Mouse (Mus musculus) right cerebral cortex, postnatal 4 days (tissue): Measurements from ENCODE around the gene Tnfrsf12a.

Experiments used
- DNase-seq: peaks from one replicate; pipeline ENCODE4 v3.0.0-alpha.2; 2022

Gene Tnfrsf12a

DNA sequence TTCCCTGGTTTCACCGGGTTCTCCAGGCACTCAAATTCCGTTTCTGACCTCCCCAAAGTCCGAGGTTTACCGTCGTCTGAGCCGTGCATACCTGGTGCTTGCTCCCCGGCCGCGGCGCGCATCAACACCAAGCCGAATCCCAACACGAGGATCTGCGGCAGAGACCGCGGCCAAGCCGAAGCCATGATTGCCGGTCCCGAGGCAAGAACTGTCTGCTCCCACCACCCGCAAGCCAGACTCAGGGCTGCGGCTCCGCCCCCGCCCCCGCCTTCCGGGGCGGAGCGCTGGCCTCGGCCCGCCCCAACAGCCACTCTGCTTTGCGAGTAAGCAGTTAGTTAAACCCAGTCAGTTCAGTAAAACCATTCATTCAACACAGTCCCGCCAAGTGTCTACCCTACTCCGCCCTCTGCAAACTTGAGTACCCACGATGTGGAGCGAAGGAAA, at the start of gene Tnfrsf12a:
TSS of gene Tnfrsf12a (minus strand) at position 233 of the 444 bp plus-strand sequence.
- DNase-seq: peak; percentile 71

DNA sequence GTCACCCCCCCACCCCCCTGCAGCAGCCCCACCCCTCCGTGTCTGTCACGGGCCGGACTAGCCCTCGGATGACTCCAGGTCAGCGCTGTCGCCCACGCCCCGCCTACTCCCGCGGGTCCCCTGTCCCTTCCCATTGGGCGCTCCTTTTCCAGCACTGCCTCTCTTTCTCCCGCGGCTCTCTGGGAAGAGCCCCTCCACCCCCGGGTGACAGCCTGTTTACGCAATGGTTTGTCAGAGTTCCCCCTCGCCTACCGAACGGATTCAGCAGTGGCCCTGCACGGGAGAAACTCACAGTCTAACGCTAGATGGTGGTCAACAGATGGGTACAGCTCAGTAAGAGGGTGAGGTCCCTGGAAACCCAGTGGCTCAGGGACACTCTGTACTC, 49.5 kb upstream of the Tnfrsf12a start:
- DNase-seq: peak; percentile 64

DNA sequence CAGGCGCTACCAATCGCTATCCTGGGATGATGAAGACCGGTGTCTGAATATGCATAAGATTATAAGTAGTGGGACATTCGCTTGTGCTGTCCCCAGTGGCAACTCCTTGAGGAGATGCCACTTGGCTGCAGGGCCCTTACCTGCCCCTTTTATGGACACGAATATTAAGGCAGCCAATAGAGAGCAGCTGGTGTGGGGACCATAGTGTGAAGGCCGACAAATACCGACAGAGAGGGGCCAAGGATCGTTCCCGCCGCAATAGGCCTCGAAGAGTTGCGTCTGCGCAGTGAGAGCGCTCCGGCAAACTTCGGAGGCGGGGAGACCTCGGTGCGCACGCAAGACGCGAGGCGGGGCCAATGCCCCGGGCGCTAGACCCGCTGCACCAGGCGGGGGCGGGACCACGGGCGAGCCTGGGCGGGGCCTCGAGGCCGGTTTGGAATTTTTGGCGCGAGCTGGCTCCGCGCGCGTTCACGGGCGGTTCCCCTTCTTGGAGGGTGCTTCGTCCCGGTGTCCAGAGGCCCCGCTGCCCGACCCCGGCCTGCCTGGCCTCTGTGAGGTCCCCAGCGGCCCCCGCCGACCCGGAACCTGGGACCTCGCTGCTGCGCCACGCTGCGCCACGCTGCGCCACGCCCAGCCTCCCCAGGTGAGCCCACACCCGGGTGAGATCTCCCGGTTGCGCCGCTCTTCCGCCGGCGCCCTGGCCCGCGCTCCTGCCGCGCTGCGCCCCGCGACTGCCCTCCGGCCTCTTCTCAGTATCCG, 48.9 kb upstream of the Tnfrsf12a start, which contains the start of gene Pkmyt1:
TSS of gene Pkmyt1 (plus strand) at position 338 of the 759 bp plus-strand sequence.
- DNase-seq: peak; percentile 94

DNA sequence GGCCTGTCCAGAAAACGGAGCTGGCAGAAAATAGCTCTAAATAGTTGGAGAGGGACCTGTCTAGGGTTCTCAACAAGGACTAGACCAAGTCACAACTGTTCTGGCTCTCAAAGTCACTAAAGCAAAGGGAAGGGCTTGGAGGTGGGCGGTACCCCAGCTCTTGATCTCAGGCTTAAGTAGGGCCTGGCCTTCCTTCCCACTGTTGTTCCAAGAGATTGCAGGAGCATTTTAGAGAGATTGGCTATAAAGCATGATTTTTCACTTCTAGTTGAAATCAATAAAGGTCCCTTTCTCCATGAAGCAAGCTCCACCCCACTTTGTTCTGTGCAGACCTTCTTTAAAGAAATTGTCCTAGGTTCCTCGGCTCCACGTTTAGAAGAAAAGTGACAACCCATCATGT, 48.2 kb upstream of the Tnfrsf12a start:
- no peak for DNase-seq

DNA sequence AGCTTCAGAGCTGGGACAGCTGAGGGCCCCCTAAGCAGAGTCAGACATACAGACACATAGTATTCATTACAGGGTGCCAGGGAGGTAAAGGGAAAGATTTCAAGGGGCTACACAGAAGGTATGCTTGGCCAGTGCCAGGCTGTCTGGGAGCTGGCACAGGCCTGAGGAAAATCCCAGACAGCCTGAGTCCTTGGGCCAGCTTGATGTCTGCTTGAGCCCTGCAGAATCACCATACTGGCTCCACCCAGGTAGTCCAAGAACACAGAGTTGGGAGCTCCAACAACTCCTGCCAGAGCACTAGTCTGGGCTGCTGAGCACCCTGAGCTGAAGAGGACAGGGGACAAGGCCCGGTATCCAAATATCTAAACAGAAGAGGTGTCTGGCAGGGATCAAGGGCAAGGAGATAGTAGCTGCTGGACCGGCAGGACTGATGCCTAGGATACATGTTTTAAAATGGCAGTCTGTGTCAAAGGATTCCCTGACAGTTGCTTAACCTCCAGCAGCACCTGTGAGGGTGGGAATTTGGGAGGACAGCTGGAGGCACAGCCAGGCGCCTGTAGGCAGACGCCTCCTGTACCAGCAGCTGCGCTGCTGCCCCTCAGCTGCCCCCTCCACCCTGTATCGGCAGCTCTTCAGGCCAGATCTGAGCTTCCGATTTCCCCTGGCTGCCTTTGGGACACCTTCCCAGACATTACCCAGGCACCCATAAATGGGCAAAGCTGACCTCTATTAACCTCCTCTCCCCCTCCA, 45.3 kb upstream of the Tnfrsf12a start, which contains the start of gene 1520401A03Rik:
TSS of gene 1520401A03Rik (minus strand) at position 408 of the 750 bp plus-strand sequence.
- DNase-seq: no peak

DNA sequence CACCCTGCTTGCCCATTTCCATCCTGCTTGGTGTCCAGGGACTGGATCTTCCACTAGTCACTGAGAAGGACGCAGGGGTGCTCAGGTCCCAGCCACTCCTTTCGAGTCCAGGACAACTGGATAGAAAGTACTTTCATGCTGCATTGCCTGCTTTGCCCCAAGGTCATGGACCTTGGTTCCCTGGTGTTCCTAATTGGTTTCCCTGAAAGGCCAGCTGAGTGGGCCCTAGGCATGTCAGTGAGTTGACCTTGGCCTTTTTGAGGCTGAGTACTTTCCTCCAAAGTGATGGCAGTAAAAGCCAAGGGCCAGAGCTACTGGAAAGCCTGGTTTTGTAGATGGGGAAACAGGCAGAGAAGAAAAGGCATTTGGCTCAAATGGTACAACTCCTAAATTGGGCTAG, 44.6 kb upstream of the Tnfrsf12a start:
- no peak for DNase-seq

DNA sequence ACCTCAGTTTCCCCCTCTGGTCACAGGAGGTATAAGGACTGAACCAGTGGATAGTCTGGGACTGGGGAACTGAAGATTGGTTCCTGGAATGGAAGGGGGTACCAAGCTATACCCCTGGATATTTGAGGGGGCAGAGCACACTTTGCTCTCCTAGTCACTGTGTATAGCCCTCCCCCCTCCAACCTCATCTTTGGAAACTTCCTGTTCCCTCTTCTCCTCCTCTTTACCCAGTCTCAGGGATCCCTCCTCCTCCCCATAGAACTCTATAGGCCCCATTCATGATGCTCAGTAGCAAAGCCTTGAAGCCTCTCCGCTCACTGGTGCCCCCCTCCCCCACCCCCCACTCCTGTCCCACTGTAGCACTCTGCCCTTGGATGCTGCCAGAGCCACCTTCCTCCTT, 42.2 kb upstream of the Tnfrsf12a start:
- DNase-seq: no peak

DNA sequence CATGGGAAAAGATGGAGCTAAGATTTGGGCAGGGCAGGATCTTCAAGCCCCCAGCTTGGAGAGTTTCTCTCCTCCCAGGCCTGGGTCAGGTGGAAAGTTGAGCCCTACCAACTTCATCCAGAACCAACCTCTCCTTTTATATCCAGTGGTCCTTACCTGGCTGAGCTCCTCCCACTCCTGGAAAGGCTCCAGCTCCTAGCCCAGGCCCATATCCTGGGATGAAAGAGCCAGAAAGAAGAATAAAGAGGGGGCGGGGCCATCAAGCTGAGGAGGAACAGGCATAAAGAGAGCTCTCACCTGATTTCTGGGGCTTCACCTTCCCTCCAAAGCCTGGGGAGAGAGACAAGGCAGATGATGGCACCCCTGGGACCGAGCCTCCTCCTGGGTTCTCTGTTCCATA, 39.7 kb upstream of the Tnfrsf12a start:
- DNase-seq: no peak

DNA sequence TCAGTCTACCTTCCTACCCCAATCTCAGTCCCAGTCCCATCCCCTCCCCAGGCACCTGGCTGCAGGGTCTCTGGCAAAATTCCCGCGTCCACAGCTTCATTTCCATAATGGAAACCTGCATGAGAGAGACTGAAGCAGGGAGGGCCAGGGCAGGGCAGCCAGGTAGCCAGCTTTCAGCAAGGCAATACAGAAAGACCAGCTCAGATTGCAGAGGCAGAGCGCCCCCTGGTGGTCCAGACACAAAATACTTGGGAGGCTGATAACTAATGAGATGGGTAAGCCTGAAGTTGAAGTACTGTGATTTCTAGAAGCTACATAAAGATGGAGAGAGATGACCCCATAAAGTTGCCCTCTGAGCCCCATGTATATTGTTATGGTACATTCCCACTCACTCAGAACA, 28.9 kb upstream of the Tnfrsf12a start:
- DNase-seq: peak; percentile 86

DNA sequence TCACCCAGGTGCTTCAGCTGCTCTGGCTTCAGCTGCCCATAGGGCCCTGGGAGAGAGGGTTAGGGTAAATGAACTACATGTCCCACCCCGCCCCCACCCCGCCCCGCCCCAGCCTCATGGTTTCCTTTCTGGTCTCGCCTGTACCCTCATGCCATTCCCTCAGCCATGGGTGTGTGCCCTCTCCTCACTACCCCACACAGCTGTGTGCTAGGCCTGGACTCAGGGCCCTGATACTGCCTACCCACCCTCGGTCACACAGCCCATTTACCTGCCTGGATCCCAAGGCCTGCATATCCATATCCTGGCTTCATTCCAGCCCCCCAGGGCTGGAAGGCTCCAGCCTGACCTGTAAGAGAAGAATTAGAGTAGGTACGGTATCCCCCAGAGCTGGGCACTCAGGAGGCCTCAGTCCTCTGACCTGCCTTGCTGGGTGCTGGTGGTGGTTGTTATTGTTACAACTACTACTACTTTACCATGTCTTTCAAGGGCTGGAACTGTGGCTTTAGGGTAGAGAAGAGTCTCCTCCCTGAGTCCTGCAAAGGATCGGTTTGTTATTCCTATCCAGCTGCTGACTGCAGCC, 28.3 kb upstream of the Tnfrsf12a start:
- no peak for DNase-seq

DNA sequence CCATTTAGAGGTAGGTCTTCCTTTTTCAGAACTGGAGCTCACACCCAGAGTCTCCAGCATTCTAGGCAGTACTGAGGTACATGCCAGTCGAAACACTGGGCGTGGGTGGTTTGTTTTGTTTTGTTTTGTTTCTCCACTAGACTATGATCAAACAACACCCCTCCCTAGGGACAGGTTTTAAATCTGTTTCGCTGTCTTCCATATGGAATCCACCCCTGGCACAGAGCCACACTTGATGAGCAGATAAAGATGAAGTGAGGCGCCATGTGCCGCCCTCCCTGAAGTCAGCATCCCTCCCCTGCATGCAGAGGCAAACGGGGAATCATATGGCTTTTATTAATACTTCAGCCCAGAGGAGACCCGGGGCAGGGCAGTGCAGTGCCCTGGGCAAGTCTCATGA, 27.5 kb upstream of the Tnfrsf12a start:
- peak; percentile 27 for DNase-seq

DNA sequence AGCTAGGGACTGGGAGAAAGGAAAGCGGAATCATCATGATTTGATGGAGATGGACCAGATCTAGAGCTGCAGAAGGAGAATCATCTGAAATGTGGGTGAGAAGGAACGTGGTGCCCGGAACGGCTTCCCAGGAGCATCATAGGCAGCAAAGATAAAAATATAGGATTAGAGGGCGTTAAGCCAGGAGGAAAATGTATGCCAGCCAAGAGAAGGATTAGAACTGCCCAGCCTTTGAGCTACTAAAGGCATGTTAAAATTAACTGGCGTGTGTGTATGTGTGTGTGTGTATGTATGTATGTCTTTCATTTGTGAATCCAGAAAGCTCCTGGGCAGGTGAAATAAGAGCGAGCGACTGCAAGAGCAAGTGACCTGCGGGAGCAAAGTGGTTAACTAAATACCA, 26.0 kb upstream of the Tnfrsf12a start:
- DNase-seq: no peak

DNA sequence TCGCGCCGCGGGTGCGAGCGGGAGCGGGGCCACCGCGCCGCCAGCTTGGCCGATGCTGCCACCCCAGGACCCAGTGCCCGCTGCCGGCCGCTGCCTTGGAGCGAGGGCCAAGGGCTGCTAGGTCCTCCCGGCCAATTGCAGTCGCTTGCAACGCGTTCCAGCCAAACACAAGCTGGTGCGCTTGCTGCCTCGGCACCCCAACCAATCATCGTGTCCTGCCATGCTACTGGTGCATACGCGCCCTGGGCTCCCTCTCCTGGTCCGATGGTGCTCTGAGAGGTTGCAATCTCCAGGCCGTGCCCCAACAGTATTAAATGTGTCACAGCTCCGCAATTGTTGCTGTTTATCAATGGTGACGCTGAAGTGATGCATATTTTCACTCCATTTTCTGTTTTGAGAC, 22.8 kb upstream of the Tnfrsf12a start:
- peak; percentile 85 for DNase-seq

DNA sequence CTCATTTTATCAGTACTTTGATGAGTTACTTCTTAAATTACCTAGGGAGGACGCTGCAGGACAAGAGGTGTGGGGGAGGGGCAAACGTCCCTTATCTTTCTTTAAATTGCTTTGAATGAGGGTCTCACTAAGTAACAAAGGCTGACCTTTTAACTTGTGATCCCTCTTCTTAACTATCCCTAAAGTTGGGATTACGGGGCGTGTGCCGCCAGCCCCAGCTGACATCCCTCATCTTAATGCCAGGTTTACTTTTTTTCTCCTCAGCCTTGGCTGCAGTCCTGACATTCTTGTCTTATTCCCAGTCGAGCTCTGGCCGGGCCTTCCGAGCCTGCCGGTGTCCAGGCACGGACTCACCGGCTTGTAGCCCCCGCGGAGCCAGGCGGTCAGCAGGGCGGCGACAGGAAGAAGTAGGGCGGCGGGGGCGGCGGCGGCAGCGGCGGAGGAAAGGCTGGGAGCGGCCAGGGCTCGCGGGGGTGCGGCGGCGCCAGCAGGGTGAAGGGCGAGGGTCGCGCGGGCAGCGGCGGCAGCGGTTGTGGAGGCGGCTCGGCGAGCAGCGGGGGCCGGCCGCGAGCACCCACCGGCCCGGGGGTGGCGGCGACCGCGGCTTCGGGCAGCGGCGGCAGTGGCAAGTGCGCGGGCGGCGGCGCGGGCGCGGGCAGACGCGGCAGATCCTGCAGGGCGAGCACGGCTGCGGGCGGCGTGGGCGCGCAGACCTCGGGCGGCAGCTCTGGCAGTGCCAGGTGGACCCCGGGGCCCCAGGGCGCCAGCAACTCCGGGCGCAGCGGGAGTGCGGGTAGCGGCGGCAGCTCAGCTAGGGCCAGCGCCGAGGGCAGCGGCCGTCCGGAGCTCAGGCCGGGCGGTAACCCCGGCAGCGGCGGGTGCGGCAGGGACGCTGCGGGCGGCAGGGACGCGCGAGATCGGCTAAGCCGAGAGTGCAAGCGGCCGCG, 22.1 kb upstream of the Tnfrsf12a start:
- DNase-seq: peak; percentile 40

DNA sequence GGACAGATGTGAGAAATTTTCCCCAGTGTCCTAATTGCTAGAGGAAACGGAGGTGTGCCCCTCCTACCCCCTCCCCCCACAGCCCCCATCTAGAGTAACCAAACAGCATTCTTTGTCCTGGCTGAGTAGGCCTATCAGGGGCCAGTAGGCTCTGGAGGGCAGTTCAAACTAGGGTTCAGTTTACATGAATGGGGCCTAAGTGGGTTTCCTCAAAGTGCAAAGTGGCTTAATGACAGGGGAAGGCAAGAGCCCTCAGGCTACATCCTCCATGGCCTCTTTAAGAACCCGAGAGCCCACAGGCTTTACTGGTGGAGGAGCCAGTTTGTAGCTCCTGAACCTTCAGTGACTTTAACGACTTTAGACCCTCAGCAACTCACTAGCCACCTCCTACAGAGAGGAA, 18.5 kb upstream of the Tnfrsf12a start:
- no peak for DNase-seq

DNA sequence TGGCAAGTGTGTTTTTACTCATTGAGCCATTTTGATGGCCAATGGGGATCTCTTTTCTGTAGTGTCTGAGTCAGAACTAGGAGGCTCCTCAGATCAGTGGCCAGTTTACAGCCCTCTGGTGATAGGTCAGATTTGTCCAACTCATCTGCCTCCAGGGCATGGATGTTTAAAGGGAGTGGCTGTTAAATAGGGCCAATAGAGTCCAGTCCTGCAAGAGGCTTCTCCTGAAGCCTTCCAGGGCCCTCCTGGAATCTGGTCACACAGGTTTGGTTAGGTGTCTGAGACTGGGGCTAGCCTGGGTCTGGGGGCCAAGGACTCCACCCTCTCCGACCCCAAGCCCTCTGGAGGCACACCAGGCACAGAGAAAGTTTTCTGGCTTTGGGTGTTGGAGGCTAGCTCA, 17.2 kb upstream of the Tnfrsf12a start:
- no peak for DNase-seq

DNA sequence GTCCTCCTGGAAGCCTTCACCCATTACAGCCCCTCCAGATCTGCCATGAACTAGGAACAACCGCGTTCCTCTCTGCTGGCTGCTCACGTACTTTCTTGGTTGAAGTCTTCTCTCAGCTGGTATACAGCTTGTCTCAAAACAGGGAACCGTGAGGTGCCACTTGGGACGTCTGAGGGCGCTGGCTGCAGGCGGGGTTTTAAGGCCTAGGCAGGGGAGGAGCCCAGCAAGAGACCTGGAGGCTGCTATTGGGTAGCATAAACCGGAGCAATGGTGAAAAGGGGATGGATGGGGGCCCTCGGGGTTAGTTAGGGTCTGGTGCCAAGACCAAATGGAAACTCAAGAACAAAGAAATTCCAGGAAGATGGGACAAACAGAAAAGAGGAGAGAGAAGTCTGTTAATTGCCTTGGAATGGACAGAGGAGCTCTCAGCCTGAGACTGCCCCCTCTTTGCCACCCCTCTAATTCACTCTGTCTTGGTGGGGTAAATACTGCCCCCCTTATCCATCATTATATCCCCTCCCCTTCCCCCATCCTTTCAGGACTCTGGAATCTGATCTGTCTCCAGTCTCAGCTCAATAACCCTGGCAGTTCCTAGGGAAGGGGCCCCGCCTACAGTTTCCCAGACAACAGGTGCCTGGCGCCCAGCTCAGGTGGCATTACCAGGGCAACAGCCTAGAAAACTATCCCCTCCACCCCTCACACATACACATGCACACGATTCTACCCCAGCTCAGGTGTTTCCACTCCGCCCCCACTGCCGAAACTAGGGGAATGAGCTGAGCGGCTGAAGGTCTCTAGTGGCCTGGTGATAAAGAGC, 6.8 kb upstream of the Tnfrsf12a start, which contains the start of gene Cldn9:
TSS of gene Cldn9 (minus strand) at position 171 of the 817 bp plus-strand sequence.
- DNase-seq: no peak

DNA sequence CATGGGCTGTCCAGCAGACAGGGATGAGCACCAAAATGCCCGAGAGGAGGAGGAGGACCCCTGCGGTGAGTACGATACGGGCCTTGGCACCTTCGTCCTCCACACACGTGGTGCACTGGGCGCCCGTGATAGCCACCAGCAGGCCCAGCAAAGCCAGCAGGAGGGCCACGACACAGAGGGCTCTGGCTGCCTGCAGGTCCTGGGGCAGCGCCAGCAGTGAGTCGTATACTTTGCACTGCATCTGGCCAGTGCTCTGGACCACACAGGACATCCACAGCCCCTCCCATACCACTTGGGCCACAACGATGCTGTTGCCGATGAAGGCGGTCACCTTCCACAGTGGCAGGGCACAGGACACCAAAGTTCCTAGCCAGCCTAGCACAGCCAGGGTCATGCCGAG, 6.0 kb upstream of the Tnfrsf12a start:
- no peak for DNase-seq

DNA sequence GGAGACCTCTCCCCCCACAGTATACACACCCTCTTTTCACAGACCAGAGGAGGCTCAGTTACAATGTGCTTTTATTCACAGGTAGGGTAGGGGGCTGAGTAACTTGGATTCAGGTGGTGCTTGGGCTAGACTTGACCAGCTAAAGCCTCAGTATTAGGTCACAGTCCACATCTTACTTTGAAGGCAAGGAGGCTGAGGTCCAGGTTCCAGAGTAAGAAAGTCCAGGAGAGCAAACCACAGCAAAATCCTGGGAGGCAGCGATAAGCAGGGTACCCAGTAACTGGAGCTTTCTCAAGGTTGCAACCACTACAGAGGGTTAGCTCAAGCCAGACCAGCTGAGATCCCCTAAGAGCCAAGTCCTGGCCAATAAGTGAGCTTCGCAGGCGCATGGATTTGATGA, 5.3 kb upstream of the Tnfrsf12a start:
- no peak for DNase-seq

DNA sequence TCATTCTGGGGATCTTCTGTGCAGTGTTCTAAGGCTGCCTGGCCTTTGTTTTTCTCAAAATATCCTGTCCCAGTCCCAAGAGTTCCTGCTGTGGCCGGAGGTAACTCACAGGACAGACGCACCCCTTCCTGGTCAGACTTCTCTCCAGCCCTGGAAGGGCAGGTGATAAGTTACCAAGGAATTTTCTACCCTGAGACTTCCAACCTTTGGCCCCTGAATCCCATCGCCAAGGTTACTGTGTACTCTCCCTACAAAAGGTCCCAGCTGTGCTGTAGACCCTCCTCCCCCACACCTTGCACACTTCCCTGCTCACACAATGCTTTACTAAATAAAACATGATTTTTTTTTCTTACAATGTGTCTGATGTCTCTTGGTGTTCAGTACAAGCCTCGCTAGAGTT, 4.8 kb upstream of the Tnfrsf12a start:
- no peak for DNase-seq

DNA sequence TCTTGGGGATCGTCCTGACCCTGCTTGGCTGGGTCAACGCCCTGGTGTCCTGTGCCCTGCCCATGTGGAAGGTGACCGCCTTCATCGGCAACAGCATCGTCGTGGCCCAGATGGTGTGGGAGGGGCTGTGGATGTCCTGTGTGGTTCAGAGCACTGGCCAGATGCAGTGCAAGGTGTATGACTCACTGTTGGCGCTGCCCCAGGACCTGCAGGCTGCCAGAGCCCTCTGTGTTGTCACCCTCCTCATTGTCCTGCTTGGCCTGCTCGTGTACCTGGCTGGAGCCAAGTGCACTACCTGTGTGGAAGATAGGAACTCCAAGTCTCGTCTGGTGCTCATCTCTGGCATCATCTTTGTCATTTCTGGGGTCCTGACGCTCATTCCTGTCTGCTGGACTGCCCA, 3.8 kb upstream of the Tnfrsf12a start:
- DNase-seq: no peak

DNA sequence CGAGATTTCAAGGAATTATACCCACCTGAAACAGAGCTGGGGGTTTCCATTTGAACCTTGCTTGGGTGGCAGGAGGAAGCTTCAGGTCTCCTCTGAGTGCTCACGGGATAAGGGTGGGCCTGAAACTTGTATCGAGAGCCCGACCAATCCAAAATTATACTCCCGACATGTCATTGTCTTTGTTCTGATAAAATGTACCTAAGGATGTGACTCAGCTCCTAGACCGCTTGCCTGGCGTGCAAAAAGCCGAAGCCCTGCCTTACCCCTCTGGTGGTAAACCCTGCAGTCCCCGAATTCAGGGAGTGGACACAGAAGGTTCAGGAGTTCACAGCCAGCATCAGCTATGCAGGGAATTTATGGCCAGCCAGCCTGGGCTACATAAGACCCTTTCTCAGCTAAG, 3.1 kb upstream of the Tnfrsf12a start:
- no peak for DNase-seq
